Mouse (Mus musculus) brain, embryonic 14.5 days (tissue): ENCODE results near the gene Gpr61.

Experiments used
- CTCF ChIP-seq: fragments of 200-500 bp; IDR thresholded peaks from 2 replicates; pipeline ENCODE4 v1.5.1; 2012; ENCODE audit warnings: inconsistent platforms, mild to moderate bottlenecking, moderate library complexity, borderline replicate concordance; ENCODE audit not compliant: insufficient read depth, insufficient read length; ENCODE audit errors: extremely low read depth
- POLR2A ChIP-seq: fragments of 200-500 bp; IDR thresholded peaks from 2 replicates; pipeline ENCODE4 v1.6.1; 2012; ENCODE audit warnings: mild to moderate bottlenecking, inconsistent platforms, borderline replicate concordance; ENCODE audit not compliant: poor library complexity, insufficient read depth, insufficient read length, severe bottlenecking; ENCODE audit errors: extremely low read depth

- TF ChIP-seq POLR2A, result no peak
- TF ChIP-seq CTCF, result no peak
Observed at GRCm38 (mm10) chr3:108188716-108189490, 34.2 kb upstream of the Gpr61 start.
